Mouse (Mus musculus): Measurements from ENCODE around the gene Calr.

The Calr gene

GRCm38 (mm10) chr8:84846722-84847572 is at the start of gene Calr:
TSS of gene Calr (minus strand) at chr8:84846934.
- peak; percentile 99 for DNase-seq (ENCODE audit: low read depth)

GRCm38 (mm10) chr8:84895963-84896362 is 49.2 kb upstream of the Calr start:
- DNase-seq (ENCODE audit: low read depth) = no peak

GRCm38 (mm10) chr8:84893709-84894134 is 47.0 kb upstream of the Calr start, which contains the start of gene Gcdh:
TSS of gene Gcdh (minus strand) at chr8:84893921.
- DNase-seq (ENCODE audit: low read depth) = peak; percentile 92

- DNase-seq (ENCODE audit: low read depth) = no peak
These were observed 46.4 kb upstream of the Calr start for GRCm38 (mm10) chr8:84892993-84893708.

GRCm38 (mm10) chr8:84889141-84889540 is 42.4 kb upstream of the Calr start:
- DNase-seq (ENCODE audit: low read depth) = no peak

GRCm38 (mm10) chr8:84888280-84888679 is 41.5 kb upstream of the Calr start:
- no peak for DNase-seq (ENCODE audit: low read depth)

- DNase-seq (ENCODE audit: low read depth) = no peak
These were observed 38.0 kb upstream of the Calr start for GRCm38 (mm10) chr8:84884728-84885127.

GRCm38 (mm10) chr8:84878915-84879314 is 32.2 kb upstream of the Calr start:
- no peak for DNase-seq (ENCODE audit: low read depth)

- DNase-seq (ENCODE audit: low read depth) = no peak
These were observed 30.7 kb upstream of the Calr start for GRCm38 (mm10) chr8:84877297-84878035.

GRCm38 (mm10) chr8:84874339-84874738 is 27.6 kb upstream of the Calr start:
- DNase-seq (ENCODE audit: low read depth) = no peak

- no peak for DNase-seq (ENCODE audit: low read depth)
These were observed 26.3 kb upstream of the Calr start for GRCm38 (mm10) chr8:84873016-84873415.

GRCm38 (mm10) chr8:84872309-84872965 is 25.7 kb upstream of the Calr start:
- DNase-seq (ENCODE audit: low read depth) = no peak

- peak; percentile 70 for DNase-seq (ENCODE audit: low read depth)
These were observed 24.9 kb upstream of the Calr start, which contains the start of gene Syce2 for GRCm38 (mm10) chr8:84871376-84872308. TSS of gene Syce2 (plus strand) at chr8:84872111.

GRCm38 (mm10) chr8:84856864-84857441 is 10.2 kb upstream of the Calr start, which contains the start of gene Farsa:
TSS of gene Farsa (plus strand) at chr8:84856989.
- DNase-seq (ENCODE audit: low read depth) = peak; percentile 88

- DNase-seq (ENCODE audit: low read depth) = no peak
These were observed 9.7 kb upstream of the Calr start for GRCm38 (mm10) chr8:84856434-84856833.

GRCm38 (mm10) chr8:84847684-84848435 is 1.1 kb upstream of the Calr start:
- DNase-seq (ENCODE audit: low read depth) = no peak

- no peak for DNase-seq (ENCODE audit: low read depth)
These were observed 526 bp downstream of the Calr start for GRCm38 (mm10) chr8:84846094-84846721.

GRCm38 (mm10) chr8:84845355-84846093 is 1.2 kb downstream of the Calr start:
- no peak for DNase-seq (ENCODE audit: low read depth)

Measured in c-Kit-positive CD71-negative TER-119-negative erythroid progenitor cells, embryonic 14.5 days (primary cell).